Mouse (Mus musculus): ENCODE data around the gene Chrna1. TPM values are rescaled to one million over a fixed set of nuclear protein-coding genes. Genes with fewer than 3 reads are reported as not detected.

Gene Chrna1
- polyA plus RNA-seq, 1 experiment from 2014 or later = 5.4 TPM

- 0 out of 2 replicates have a peak overlapping the region, but pooled peaks have one; percentile 36 for H3K27ac ChIP-seq
- WGBS = 12% methylated on average over 4 of the region's 4 CpGs
- H3K9me3 ChIP-seq = no peaks in the 10 kb centered on the region
- H3K4me1 ChIP-seq = peaks cover 13% of the 10 kb centered on the region; the same call in 1 of the 2 replicates
- H3K4me2 ChIP-seq (replicated peaks) = no peak overlapping the region
- H3K4me3 ChIP-seq = no peak overlapping the region
- H3K9ac ChIP-seq = no peak overlapping the region
- ATAC-seq (ENCODE audit: insufficient number of reproducible peaks, insufficient read depth, low FRiP score, low TSS enrichment) = no peak
- H3K36me3 ChIP-seq = no peaks in the 10 kb centered on the region
- no peaks in the 10 kb centered on the region for H3K27me3 ChIP-seq
Measured at GRCm38 (mm10) chr2:73607609-73608008, 27.5 kb upstream of the Chrna1 start.

GRCm38 (mm10) chr2:73607146-73607545 is 27.0 kb upstream of the Chrna1 start:
- no peak for ATAC-seq (ENCODE audit: insufficient number of reproducible peaks, insufficient read depth, low FRiP score, low TSS enrichment)

GRCm38 (mm10) chr2:73606616-73607015 is 26.5 kb upstream of the Chrna1 start:
- 89% methylated on average over 6 of the region's 6 CpGs for WGBS
- Histone ChIP-seq H3K9ac (no peak overlapping the region), H3K36me3 (no peaks in the 10 kb centered on the region), H3K9me3 (no peaks in the 10 kb centered on the region), H3K4me1 (peaks cover 13% of the 10 kb centered on the region; the same call in 1 of the 2 replicates), H3K27ac (no peak overlapping the region), H3K27me3 (no peaks in the 10 kb centered on the region), H3K4me2 (replicated peaks) (no peak overlapping the region), H3K4me3 (no peak overlapping the region)
- no peak for ATAC-seq (ENCODE audit: insufficient number of reproducible peaks, insufficient read depth, low FRiP score, low TSS enrichment)

More at GRCm38 (mm10) chr2:73607146-73607545, 27.0 kb upstream of the Chrna1 start:
- Histone ChIP-seq H3K27me3 (no peaks in the 10 kb centered on the region), H3K4me3 (no peak overlapping the region), H3K9ac (no peak overlapping the region), H3K4me2 (replicated peaks) (no peak overlapping the region), H3K36me3 (no peaks in the 10 kb centered on the region), H3K27ac (no peak overlapping the region), H3K9me3 (no peaks in the 10 kb centered on the region), H3K4me1 (peaks cover 13% of the 10 kb centered on the region; the same call in 1 of the 2 replicates)
- 62% methylated on average over 2 of the region's 2 CpGs for WGBS

- no peak for ATAC-seq (ENCODE audit: insufficient number of reproducible peaks, insufficient read depth, low FRiP score, low TSS enrichment)
- Histone ChIP-seq H3K27ac (no peak overlapping the region), H3K4me2 (replicated peaks) (no peak overlapping the region), H3K36me3 (no peaks in the 10 kb centered on the region), H3K27me3 (no peaks in the 10 kb centered on the region), H3K4me1 (peaks cover 13% of the 10 kb centered on the region; the same call in 1 of the 2 replicates), H3K9ac (no peak overlapping the region), H3K9me3 (no peaks in the 10 kb centered on the region), H3K4me3 (no peak overlapping the region)
- 71% methylated on average over 8 of the region's 8 CpGs for whole genome bisulfite sequencing
Measured at GRCm38 (mm10) chr2:73605077-73605476, 24.9 kb upstream of the Chrna1 start.

- Histone ChIP-seq H3K4me3 (no peak overlapping the region), H3K27me3 (no peaks in the 10 kb centered on the region), H3K4me1 (peaks cover 13% of the 10 kb centered on the region; the same call in 1 of the 2 replicates), H3K27ac (no peak overlapping the region), H3K9ac (no peak overlapping the region), H3K36me3 (no peaks in the 10 kb centered on the region), H3K4me2 (replicated peaks) (no peak overlapping the region), H3K9me3 (no peaks in the 10 kb centered on the region)
- no peak for ATAC-seq (ENCODE audit: insufficient number of reproducible peaks, insufficient read depth, low FRiP score, low TSS enrichment)
- 85% methylated on average over 2 of the region's 2 CpGs for WGBS
Measured at GRCm38 (mm10) chr2:73604579-73604978, 24.4 kb upstream of the Chrna1 start.

GRCm38 (mm10) chr2:73600650-73601049 is 20.5 kb upstream of the Chrna1 start:
- Histone ChIP-seq H3K4me1 (peaks cover 20% of the 10 kb centered on the region), H3K4me3 (no peak overlapping the region), H3K27ac (no peak overlapping the region), H3K36me3 (no peaks in the 10 kb centered on the region), H3K4me2 (replicated peaks) (no peak overlapping the region), H3K9me3 (no peaks in the 10 kb centered on the region), H3K9ac (no peak overlapping the region), H3K27me3 (no peaks in the 10 kb centered on the region)
- no peak for ATAC-seq (ENCODE audit: insufficient number of reproducible peaks, insufficient read depth, low FRiP score, low TSS enrichment)
- 49% methylated on average over 2 of the region's 2 CpGs for WGBS

- Histone ChIP-seq H3K27me3 (no peaks in the 10 kb centered on the region), H3K27ac (no peak overlapping the region), H3K4me3 (no peak overlapping the region), H3K4me1 (peaks cover 21% of the 10 kb centered on the region), H3K4me2 (replicated peaks) (no peak overlapping the region), H3K9me3 (no peaks in the 10 kb centered on the region), H3K36me3 (no peaks in the 10 kb centered on the region), H3K9ac (no peak overlapping the region)
- ATAC-seq (ENCODE audit: insufficient number of reproducible peaks, insufficient read depth, low FRiP score, low TSS enrichment) = no peak
- 91% methylated on average over 11 of the region's 11 CpGs for WGBS
Measured at GRCm38 (mm10) chr2:73597772-73598171, 17.6 kb upstream of the Chrna1 start.

- 13% methylated on average over 9 of the region's 9 CpGs for WGBS
- H3K27me3 ChIP-seq = no peaks in the 10 kb centered on the region
- H3K9me3 ChIP-seq = no peaks in the 10 kb centered on the region
- H3K27ac ChIP-seq = peak overlapping the region; percentile 63
- H3K9ac ChIP-seq = no peak overlapping the region
- no peak overlapping the region for H3K4me3 ChIP-seq
- H3K36me3 ChIP-seq = no peaks in the 10 kb centered on the region
- no peak for ATAC-seq (ENCODE audit: insufficient number of reproducible peaks, insufficient read depth, low FRiP score, low TSS enrichment)
- H3K4me2 ChIP-seq (replicated peaks) = peak overlapping the region; percentile 42
- peaks cover 28% of the 10 kb centered on the region for H3K4me1 ChIP-seq
Measured at GRCm38 (mm10) chr2:73596786-73597185, 16.6 kb upstream of the Chrna1 start.

GRCm38 (mm10) chr2:73596326-73596725 is 16.2 kb upstream of the Chrna1 start:
- ATAC-seq (ENCODE audit: insufficient number of reproducible peaks, insufficient read depth, low FRiP score, low TSS enrichment) = no peak
- no peak overlapping the region for H3K9ac ChIP-seq
- peak overlapping the region; percentile 42 for H3K4me2 ChIP-seq (replicated peaks)
- H3K4me3 ChIP-seq = no peak overlapping the region
- H3K36me3 ChIP-seq = no peaks in the 10 kb centered on the region
- 0 out of 2 replicates have a peak overlapping the region, but pooled peaks have one; percentile 17 for H3K27ac ChIP-seq
- H3K9me3 ChIP-seq = no peaks in the 10 kb centered on the region
- peaks cover 28% of the 10 kb centered on the region for H3K4me1 ChIP-seq
- H3K27me3 ChIP-seq = no peaks in the 10 kb centered on the region
- 66% methylated on average over 5 of the region's 5 CpGs for WGBS

GRCm38 (mm10) chr2:73593101-73593439 is 12.9 kb upstream of the Chrna1 start:
- no peaks in the 10 kb centered on the region for H3K9me3 ChIP-seq
- H3K27ac ChIP-seq = no peak overlapping the region

GRCm38 (mm10) chr2:73592231-73593100 is 12.3 kb upstream of the Chrna1 start:
- Histone ChIP-seq H3K4me1 (peaks cover 45% of the 10 kb centered on the region), H3K4me2 (replicated peaks) (no peak overlapping the region), H3K4me3 (no peak overlapping the region), H3K9me3 (no peaks in the 10 kb centered on the region), H3K27me3 (no peaks in the 10 kb centered on the region), H3K9ac (no peak overlapping the region), H3K27ac (no peak overlapping the region), H3K36me3 (no peaks in the 10 kb centered on the region)
- WGBS = 71% methylated on average over 14 of the region's 14 CpGs
- no peak for ATAC-seq (ENCODE audit: insufficient number of reproducible peaks, insufficient read depth, low FRiP score, low TSS enrichment)

More at GRCm38 (mm10) chr2:73593101-73593439, 12.9 kb upstream of the Chrna1 start:
- ATAC-seq (ENCODE audit: insufficient number of reproducible peaks, insufficient read depth, low FRiP score, low TSS enrichment) = no peak
- Histone ChIP-seq H3K4me3 (no peak overlapping the region), H3K36me3 (no peaks in the 10 kb centered on the region), H3K4me1 (peaks cover 45% of the 10 kb centered on the region), H3K27me3 (no peaks in the 10 kb centered on the region), H3K4me2 (replicated peaks) (no peak overlapping the region), H3K9ac (no peak overlapping the region)
- 52% methylated on average over 2 of the region's 2 CpGs for WGBS

GRCm38 (mm10) chr2:73591246-73591645 is 11.1 kb upstream of the Chrna1 start:
- 40% methylated on average over 6 of the region's 6 CpGs for WGBS
- peaks cover 36% of the 10 kb centered on the region for H3K4me1 ChIP-seq
- no peaks in the 10 kb centered on the region for H3K9me3 ChIP-seq
- H3K4me2 ChIP-seq (replicated peaks) = no peak overlapping the region
- ATAC-seq (ENCODE audit: insufficient number of reproducible peaks, insufficient read depth, low FRiP score, low TSS enrichment) = no peak
- no peaks in the 10 kb centered on the region for H3K36me3 ChIP-seq
- no peaks in the 10 kb centered on the region for H3K27me3 ChIP-seq
- H3K27ac ChIP-seq = no peak overlapping the region
- no peak overlapping the region for H3K4me3 ChIP-seq
- H3K9ac ChIP-seq = no peak overlapping the region
